8 mouse cellular contexts compared by ENCODE assay signal in the genomic region with DNA sequence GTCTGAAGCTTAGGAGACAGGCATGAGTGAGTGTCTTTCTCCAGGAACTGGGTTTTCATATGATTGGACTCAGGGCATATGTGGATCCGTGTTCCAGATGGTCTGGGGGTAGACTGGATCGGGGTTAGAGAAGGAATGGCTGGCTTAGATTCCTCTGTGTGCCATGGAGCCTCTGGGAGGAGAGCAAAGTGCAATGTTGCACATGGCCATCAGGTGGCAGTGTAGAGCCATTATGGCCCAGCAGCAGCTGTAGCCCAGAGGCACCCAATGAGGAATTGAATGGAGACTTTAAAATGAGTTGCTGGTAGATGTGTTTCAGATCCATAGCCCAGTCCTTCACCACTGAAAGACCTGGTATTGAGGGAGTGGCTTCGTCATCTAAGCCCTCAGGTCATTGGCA. TPM values are rescaled to one million over a fixed set of nuclear protein-coding genes. Genes with fewer than 3 reads are reported as not detected.
A peak's percentile ranks its signal among the peaks of the same experiment; 100 is the strongest.
DNase-seq lines count a peak whose midpoint lies in the region; ATAC-seq and TF ChIP-seq lines count a peak whose summit lies in the region.

No protein-coding gene starts in this region.

- no peaks in the 10 kb centered on the region for H3K79me2 ChIP-seq in C2C12 (ENCODE audit: control insufficient read depth, insufficient read depth)

- TF ChIP-seq CTCF in C2C12 (IDR thresholded peaks at IDR 0.05; ENCODE audit: control insufficient read depth, insufficient read depth, insufficient read length), result peak; percentile 88

- WGBS in liver, embryonic 13.5 days (ENCODE audit: insufficient replicate concordance), result 9% methylated on average over 3 of the region's 3 CpGs

- peaks cover 48% of the 10 kb centered on the region for H3K27me3 ChIP-seq in C2C12 (ENCODE audit: control insufficient read depth, insufficient read depth, insufficient read length)
- no peaks in the 10 kb centered on the region for H3K27me3 ChIP-seq in liver, embryonic 13.5 days

- no peak overlapping the region for H3K27ac ChIP-seq in liver, embryonic 13.5 days

- H3K9me3 ChIP-seq in liver, embryonic 13.5 days (replicated peaks), result no peaks in the 10 kb centered on the region

- H3K4me2 ChIP-seq in liver, embryonic 13.5 days, result no peak overlapping the region

- ATAC-seq in liver, embryonic 13.5 days (ENCODE audit: low read depth), result peak; percentile 68

- no peaks in the 10 kb centered on the region for H3K36me3 ChIP-seq in C2C12 (ENCODE audit: control insufficient read depth, insufficient read depth)
- no peaks in the 10 kb centered on the region for H3K36me3 ChIP-seq in liver, embryonic 13.5 days

- H3K4me1 ChIP-seq in liver, embryonic 13.5 days (replicated peaks), result no peaks in the 10 kb centered on the region

- peak; percentile 50 for DNase-seq in Muller cell, postnatal 12 days (ENCODE audit: inconsistent ontology term)
- peak; percentile 85 for DNase-seq in cerebellum, postnatal 10 days
- DNase-seq in frontal cortex, postnatal 25 days (ENCODE audit: low spot score in 2 of 2), result peak; percentile 44 to 59
- DNase-seq in kidney, adult 9 months, result peak; percentile 68
- peak; percentile 41 for DNase-seq in liver, embryonic 13.5 days
- DNase-seq in natural killer cell, adult 2 months (ENCODE audit: low spot score in 2 of 2), result peak; percentile 58 to 61
- peak; percentile 80 for DNase-seq in testis, postnatal 10 days (ENCODE audit: low spot score)

- H3K9ac ChIP-seq in liver, embryonic 13.5 days, result no peak overlapping the region

- no peak overlapping the region for H3ac ChIP-seq in C2C12 (ENCODE audit: control insufficient read depth, insufficient read length, low read depth)

- no peak overlapping the region for H3K4me3 ChIP-seq in C2C12 (ENCODE audit: insufficient read depth, poor library complexity, severe bottlenecking)
- H3K4me3 ChIP-seq in liver, embryonic 13.5 days (replicated peaks), result no peak overlapping the region

- no peaks in the 10 kb centered on the region for H3K79me3 ChIP-seq in C2C12 (ENCODE audit: low read depth)

TF ChIP-seq in C2C12, 6 proteins besides CTCF, POLR2A, EP300 and RAD21:
- TF ChIP-seq USF1 (IDR thresholded peaks at IDR 0.05; ENCODE audit: low read depth), result no peak
- TF ChIP-seq MYOD1 (IDR thresholded peaks at IDR 0.05; ENCODE audit: control insufficient read depth, insufficient read length, low read depth), result no peak
- TF ChIP-seq MAX (IDR thresholded peaks at IDR 0.05), result peak; percentile 56
- no peak for TF ChIP-seq CEBPB (IDR thresholded peaks at IDR 0.05; ENCODE audit: low read depth)
- TF ChIP-seq MYOG (IDR thresholded peaks at IDR 0.05; ENCODE audit: control insufficient read depth, extremely low read depth, insufficient read length), result no peak

RNA-seq across cellular contexts. Expression of a gene that starts 17.8 kb away (rescaled TPM):
- 2.0 TPM for polyA plus RNA-seq in C2C12 (2012; fragmentation: generic; extraction: Trizol)
- 1.1 and 1.4 TPM in 2 replicates for polyA plus RNA-seq in liver, embryonic 13.5 days (2015; fragmentation: Nextera tagmentation; extraction: Ambion mirVana)

RNA-seq across cellular contexts. Expression of a gene that starts 27.0 kb away (rescaled TPM):
- 29.7 TPM for polyA plus RNA-seq in C2C12 (2012; fragmentation: generic; extraction: Trizol)
- polyA plus RNA-seq in liver, embryonic 13.5 days (2015; fragmentation: Nextera tagmentation; extraction: Ambion mirVana), result 8.3 and 9.4 TPM in 2 replicates

RNA-seq across cellular contexts. Expression of a gene that starts 30.8 kb away (rescaled TPM):
- 2.1 TPM for polyA plus RNA-seq in C2C12 (2012; fragmentation: generic; extraction: Trizol)
- 8.1 and 8.8 TPM in 2 replicates for polyA plus RNA-seq in liver, embryonic 13.5 days (2015; fragmentation: Nextera tagmentation; extraction: Ambion mirVana)

RNA-seq across cellular contexts. Expression of a gene that starts 44.0 kb away (rescaled TPM):
- 6.6 TPM for polyA plus RNA-seq in C2C12 (2012; fragmentation: generic; extraction: Trizol)
- 25.4 and 32.3 TPM in 2 replicates for polyA plus RNA-seq in liver, embryonic 13.5 days (2015; fragmentation: Nextera tagmentation; extraction: Ambion mirVana)
